Mouse (Mus musculus) bone marrow macrophage, adult 2 months (primary cell): ENCODE data around the gene Fez2.

Experiments
- CTCF ChIP-seq: IDR thresholded peaks from 2 replicates; pipeline ENCODE4 v1.5.1; 2012; ENCODE audit warnings: low read depth, mild to moderate bottlenecking, low read length, moderate library complexity
- POLR2A ChIP-seq: IDR thresholded peaks from 2 replicates; pipeline ENCODE4 v1.6.1; 2012; ENCODE audit warnings: mild to moderate bottlenecking, low read depth, low read length, borderline replicate concordance

GRCm38 (mm10) chr17:78354871-78355270 is 63.1 kb downstream of the Fez2 start:
- TF ChIP-seq POLR2A (no peak), CTCF (no peak)
